Mouse (Mus musculus) forebrain, postnatal 0 days (tissue): Measurements from ENCODE around the gene Gm43518. TPM values are rescaled to one million over a fixed set of nuclear protein-coding genes. Genes with fewer than 3 reads are reported as not detected.

ENCODE experiments used
- ATAC-seq: fragments of 200-750 bp; cut with Nextera tagmentation; 2 replicates; pipeline ENCODE4 v1.8.0; 2017; ENCODE audit warnings: mild to moderate bottlenecking, moderate library complexity
- DNase-seq: peaks from one replicate; pipeline ENCODE4 v3.0.0-alpha.2; 2015
- H3K27ac ChIP-seq: fragments of 300-500 bp; sonication (generic); 2 replicates; pipeline ENCODE4 v1.5.1; 2014; ENCODE audit warnings: low read depth, mild to moderate bottlenecking, antibody characterized with exemption, low read length, moderate library complexity, mixed read lengths
- H3K27me3 ChIP-seq: fragments of 300-500 bp; sonication (generic); 2 replicates; pipeline ENCODE4 v1.6.1; 2014; ENCODE audit warnings: mild to moderate bottlenecking, low read length, mixed read lengths; ENCODE audit not compliant: insufficient read depth
- H3K36me3 ChIP-seq: fragments of 300-500 bp; sonication (generic); 2 replicates; pipeline ENCODE4 v1.6.1; 2014; ENCODE audit warnings: mild to moderate bottlenecking, moderate library complexity; ENCODE audit not compliant: insufficient read depth
- H3K4me1 ChIP-seq: fragments of 300-500 bp; sonication (generic); 2 replicates; pipeline ENCODE4 v1.6.1; 2014; ENCODE audit warnings: antibody characterized with exemption; ENCODE audit not compliant: insufficient read depth
- H3K4me2 ChIP-seq: fragments of 300-500 bp; sonication (generic); 2 replicates; pipeline ENCODE4 v1.6.1; 2014; ENCODE audit warnings: low read depth, mild to moderate bottlenecking, moderate library complexity
- H3K4me3 ChIP-seq: fragments of 300-500 bp; sonication (generic); 2 replicates; pipeline ENCODE4 v1.5.1; 2014; ENCODE audit warnings: low read depth, low read length, mixed read lengths
- H3K9ac ChIP-seq: fragments of 300-500 bp; sonication (generic); 2 replicates; pipeline ENCODE4 v1.6.1; 2014; ENCODE audit warnings: mild to moderate bottlenecking
- H3K9me3 ChIP-seq: fragments of 300-500 bp; sonication (generic); 2 replicates; pipeline ENCODE4 v1.6.1; 2016; ENCODE audit warnings: low read length
- CTCF ChIP-seq: sonication (generic); IDR thresholded peaks from 2 replicates; pipeline ENCODE4 v1.5.1; 2016; ENCODE audit warnings: antibody characterized with exemption, control low read depth, low read depth
- WGBS: fragments of 180-500 bp; shearing (Covaris S2); extraction: QIAGEN DNeasy Blood & Tissue Kit; methylation state at CpG from one replicate; pipeline ENCODE4 v1.1.7; 2014; 5-methylcytosine and 5-hydroxymethylcytosine counted together
- polyA plus RNA-seq: library from polyadenylated mRNA; unstranded; fragments of >200 nt; fragmentation: Nextera tagmentation; extraction: Ambion mirVana; gene quantifications from 2 replicates; pipeline ENCODE4 v1.2.1, GENCODE M21; 2015
- total RNA-seq: library from RNA; depleted of rRNA; stranded (reverse); fragments of >200 nt; gene quantifications from 2 replicates; pipeline ENCODE4 v1.2.3, GENCODE M21; 2014

Gm43518 gene
- total and polyA plus RNA-seq, 2 experiments from 2014 or later, result 0.57 to 1.2 TPM

DNA sequence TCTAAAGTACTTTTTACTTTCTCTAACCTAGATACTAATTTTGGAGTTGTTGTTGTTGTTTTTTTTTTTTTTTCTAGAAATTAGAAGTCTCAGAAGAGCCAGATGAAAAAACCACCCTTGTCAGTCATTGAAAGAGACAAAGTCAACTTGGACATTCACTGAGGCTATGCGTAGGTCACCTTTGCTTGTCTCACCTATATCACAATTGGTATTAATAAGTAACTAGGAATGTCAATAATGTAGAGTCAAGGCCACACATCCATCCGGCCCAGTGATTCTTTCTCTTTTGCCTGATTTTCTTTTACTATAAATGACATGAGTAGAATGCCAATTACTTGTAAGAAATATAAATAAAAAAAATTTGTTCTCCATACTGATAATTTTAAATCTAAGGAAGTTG is 39.5 kb downstream of the Gm43518 start:
- no peak for ATAC-seq
- H3K9me3 ChIP-seq, result no peaks in the 10 kb centered on the region

DNA sequence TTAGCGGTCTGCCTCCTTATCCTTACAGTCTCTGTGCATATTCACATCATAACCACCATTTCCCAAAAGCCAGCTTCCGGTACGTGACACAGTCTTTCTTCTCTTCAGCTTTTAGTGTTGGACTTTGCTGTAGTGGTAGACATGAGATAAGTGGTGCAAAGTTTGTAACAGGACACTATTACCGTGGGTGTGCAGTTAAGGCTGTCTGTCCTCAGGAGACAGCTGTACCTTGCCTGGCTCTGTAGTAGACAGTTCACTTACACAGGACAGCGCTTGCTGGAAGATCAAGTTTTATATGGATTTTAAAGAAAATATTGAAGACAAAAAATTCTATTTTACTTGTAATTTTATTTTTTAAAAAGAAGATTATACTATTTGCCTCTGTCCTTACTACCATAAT is 41.2 kb downstream of the Gm43518 start:
- no peaks in the 10 kb centered on the region for H3K36me3 ChIP-seq
- H3K9ac ChIP-seq, result no peak overlapping the region
- no peaks in the 10 kb centered on the region for H3K9me3 ChIP-seq
- no peaks in the 10 kb centered on the region for H3K4me1 ChIP-seq
- WGBS, result 82% methylated on average over 5 of the region's 5 CpGs
- DNase-seq (no peak), ATAC-seq (no peak)
- no peak overlapping the region for H3K4me2 ChIP-seq
- H3K4me3 ChIP-seq, result no peak overlapping the region
- H3K27me3 ChIP-seq, result no peaks in the 10 kb centered on the region
- no peak for TF ChIP-seq CTCF
- H3K27ac ChIP-seq, result no peak overlapping the region

More for the DNA sequence above, 39.5 kb downstream of the Gm43518 start:
- Histone ChIP-seq H3K36me3 (no peaks in the 10 kb centered on the region), H3K27ac (no peak overlapping the region), H3K4me2 (no peak overlapping the region), H3K27me3 (no peaks in the 10 kb centered on the region), H3K4me1 (no peaks in the 10 kb centered on the region), H3K4me3 (no peak overlapping the region), H3K9ac (no peak overlapping the region)
- no peak for TF ChIP-seq CTCF
- no peak for DNase-seq
- WGBS, result 95% methylated on average over 2 of the region's 2 CpGs

DNA sequence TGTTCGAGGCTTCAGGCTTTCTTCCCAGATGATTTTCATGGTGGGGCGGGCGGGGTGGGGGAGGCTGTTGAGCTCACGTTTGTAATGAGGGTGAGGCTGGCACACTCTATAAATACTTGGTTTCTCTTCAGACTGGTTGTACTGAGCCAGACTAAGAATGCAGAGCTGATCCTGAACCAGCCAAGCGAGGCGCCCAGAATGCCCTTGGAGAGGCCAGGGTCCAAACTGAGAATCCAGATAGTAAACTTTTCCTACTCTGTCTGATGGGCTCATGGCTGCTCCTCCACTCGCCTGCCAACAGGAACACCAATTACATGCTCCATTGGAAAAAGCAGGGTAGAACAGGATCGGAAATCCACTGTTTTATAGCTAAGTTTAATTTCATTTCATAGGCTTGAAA is 42.0 kb downstream of the Gm43518 start:
- no peak for TF ChIP-seq CTCF
- Histone ChIP-seq H3K9ac (no peak overlapping the region), H3K27me3 (no peaks in the 10 kb centered on the region), H3K9me3 (no peaks in the 10 kb centered on the region), H3K4me3 (no peak overlapping the region), H3K4me2 (no peak overlapping the region), H3K4me1 (no peaks in the 10 kb centered on the region), H3K27ac (no peak overlapping the region), H3K36me3 (no peaks in the 10 kb centered on the region)
- 49% methylated on average over 8 of the region's 8 CpGs for WGBS
- ATAC-seq (no peak), DNase-seq (no peak)

DNA sequence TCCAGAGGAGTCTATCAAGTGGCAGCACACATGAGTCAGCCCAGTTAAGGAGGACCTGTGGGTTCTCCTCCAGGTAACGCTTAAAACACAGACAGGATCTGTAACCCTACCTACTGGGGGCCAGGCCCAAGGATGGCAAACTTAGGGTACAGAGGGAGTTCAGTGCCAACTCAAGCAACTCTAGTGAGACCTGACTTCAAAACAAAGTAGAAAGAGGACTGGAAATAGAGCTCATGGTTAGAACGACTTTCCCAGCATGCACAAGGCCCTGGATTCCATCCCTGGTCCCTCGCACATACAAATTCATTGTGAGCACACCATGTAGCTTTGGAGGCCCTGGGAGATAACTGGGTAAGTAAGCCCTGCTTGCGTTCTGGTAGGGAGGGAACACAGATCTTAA is 43.4 kb downstream of the Gm43518 start:
- Histone ChIP-seq H3K9me3 (no peaks in the 10 kb centered on the region), H3K4me1 (peaks cover 11% of the 10 kb centered on the region), H3K27ac (no peak overlapping the region), H3K27me3 (no peaks in the 10 kb centered on the region), H3K4me3 (no peak overlapping the region), H3K36me3 (no peaks in the 10 kb centered on the region), H3K4me2 (no peak overlapping the region), H3K9ac (no peak overlapping the region)
- TF ChIP-seq CTCF, result no peak
- 91% methylated on average over 4 of the region's 4 CpGs for WGBS
- ATAC-seq, result no peak
- DNase-seq, result no peak

DNA sequence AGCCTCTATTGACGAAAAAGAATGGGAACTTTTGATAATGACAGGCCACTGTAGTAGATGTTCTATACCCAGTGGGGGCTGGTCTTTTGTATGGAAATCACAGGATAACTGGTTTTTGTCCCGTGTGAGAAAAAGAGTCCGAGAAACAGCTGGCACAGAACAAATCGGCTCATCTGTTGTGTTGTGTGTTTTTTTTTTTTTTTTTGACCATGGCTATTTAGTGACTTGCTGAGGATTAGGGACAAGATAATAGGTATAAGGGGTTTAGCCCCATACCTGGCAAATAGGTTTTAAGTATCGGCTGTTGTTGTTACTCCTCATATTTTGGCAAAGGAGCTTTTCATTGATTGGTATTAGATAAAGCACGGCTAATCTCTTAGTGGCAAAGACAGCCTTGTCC is 45.2 kb downstream of the Gm43518 start:
- WGBS, result 53% methylated on average over 6 of the region's 6 CpGs

DNA sequence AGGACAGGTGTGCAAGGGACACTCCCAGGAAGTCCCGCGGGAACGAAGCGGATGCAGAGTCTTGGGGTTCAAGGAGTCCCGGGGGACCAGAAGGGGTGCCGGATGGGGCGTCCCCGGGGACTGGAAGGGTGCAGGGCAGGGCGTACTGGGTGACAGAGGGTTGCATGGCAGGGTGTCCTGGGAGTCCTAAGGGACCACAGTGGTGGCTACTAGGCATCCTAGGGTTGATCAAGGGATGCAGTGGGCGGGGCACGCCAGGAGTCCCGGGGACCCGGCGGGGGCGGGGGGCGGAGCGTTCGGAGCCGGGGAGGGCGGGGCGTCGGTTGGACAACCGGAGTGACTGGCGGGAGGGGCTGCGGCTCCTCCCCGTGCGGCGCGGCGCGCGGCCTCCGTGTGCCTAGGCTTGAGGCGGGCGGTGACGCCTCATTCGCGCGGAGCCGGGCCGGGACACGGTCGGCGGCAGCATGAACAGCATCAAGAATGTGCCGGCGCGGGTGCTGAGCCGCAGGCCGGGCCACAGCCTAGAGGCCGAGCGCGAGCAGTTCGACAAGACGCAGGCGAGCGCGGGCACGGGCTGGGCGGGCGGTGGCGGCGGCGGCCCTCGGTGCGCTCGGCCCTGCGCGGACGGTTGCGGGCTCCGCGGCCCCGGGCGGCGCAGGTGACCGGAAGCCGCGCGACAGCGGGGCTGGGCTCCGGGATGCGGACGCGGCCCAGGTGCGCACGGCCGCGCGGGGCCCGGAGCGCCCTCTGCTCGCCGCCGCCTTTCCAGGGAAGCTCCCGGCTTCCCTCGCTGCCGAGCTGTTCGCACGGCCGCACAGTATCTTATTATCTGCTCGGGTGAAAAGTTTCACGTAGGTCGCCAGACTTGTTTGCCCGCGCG is 46.3 kb downstream of the Gm43518 start, which contains the start of gene Hip1r:
Gene Hip1r (plus strand): TSS at position 330 of the 880 bp plus-strand sequence.
- no peaks in the 10 kb centered on the region for H3K36me3 ChIP-seq
- ATAC-seq (peak; percentile 72), DNase-seq (peak; percentile 67)
- H3K9ac ChIP-seq, result peak within 1 kb of the TSS; percentile 80
- WGBS, result 5% methylated on average over 82 of the region's 106 CpGs
- H3K9me3 ChIP-seq, result no peaks in the 10 kb centered on the region
- H3K4me1 ChIP-seq, result peaks cover 12% of the 10 kb centered on the region
- H3K4me3 ChIP-seq, result peak within 1 kb of the TSS; percentile 81
- no peaks in the 10 kb centered on the region for H3K27me3 ChIP-seq
- H3K4me2 ChIP-seq, result peak within 1 kb of the TSS; percentile 79
- no peak for TF ChIP-seq CTCF
- peak within 1 kb of the TSS; percentile 54 for H3K27ac ChIP-seq

More for the DNA sequence above, 45.2 kb downstream of the Gm43518 start:
- TF ChIP-seq CTCF, result no peak
- Histone ChIP-seq H3K27me3 (no peaks in the 10 kb centered on the region), H3K4me3 (no peak overlapping the region), H3K9ac (no peak overlapping the region), H3K4me2 (no peak overlapping the region), H3K9me3 (no peaks in the 10 kb centered on the region), H3K36me3 (no peaks in the 10 kb centered on the region), H3K4me1 (peaks cover 12% of the 10 kb centered on the region), H3K27ac (no peak overlapping the region)
- ATAC-seq (no peak), DNase-seq (no peak)

DNA sequence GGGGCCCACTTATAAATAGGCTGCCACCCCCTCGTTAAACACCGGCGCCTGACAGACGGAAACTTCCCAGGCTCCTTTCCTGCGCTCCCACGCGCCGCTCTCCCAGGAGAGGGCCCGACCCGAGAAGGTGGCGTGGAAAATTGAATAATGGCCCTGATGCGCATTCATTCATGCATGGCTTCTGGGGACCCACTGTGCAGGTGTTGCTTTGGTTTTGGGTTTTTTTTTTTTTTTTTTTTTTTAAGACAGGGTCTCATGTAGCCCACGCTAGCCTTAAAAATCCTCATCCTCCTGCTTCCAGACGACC is 46.9 kb downstream of the Gm43518 start:
- no peak for TF ChIP-seq CTCF
- H3K4me3 ChIP-seq, result peak overlapping the region; percentile 81
- no peaks in the 10 kb centered on the region for H3K9me3 ChIP-seq
- H3K27me3 ChIP-seq, result no peaks in the 10 kb centered on the region
- peak overlapping the region; percentile 79 for H3K4me2 ChIP-seq
- peak overlapping the region; percentile 54; the same call in 1 of the 2 replicates for H3K27ac ChIP-seq
- peak overlapping the region; percentile 80 for H3K9ac ChIP-seq
- ATAC-seq (peak; percentile 21), DNase-seq (peak; percentile 28)
- H3K4me1 ChIP-seq, result peaks cover 12% of the 10 kb centered on the region
- H3K36me3 ChIP-seq, result no peaks in the 10 kb centered on the region
- WGBS, result 1% methylated on average over 14 of the region's 14 CpGs
